In the genomic region with DNA sequence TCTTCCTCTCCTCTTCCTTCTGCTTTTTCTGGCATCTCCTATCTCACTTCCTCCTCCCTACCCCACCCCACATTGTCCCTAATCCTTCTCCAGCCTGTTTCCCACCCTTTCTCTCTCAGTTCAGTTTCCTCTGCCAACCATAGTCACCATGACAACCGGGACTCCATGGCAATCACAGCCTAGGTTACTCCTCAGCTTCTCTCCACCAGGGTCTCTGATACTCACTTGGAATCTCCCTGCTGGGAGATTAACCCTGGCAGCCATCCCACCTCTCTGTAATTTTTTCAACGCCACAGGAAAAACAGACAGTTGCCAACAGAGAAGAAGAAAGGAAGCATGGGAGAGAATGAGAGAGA, we compare ENCODE assay signal across 10 mouse cellular contexts.
DNase-seq lines count a peak whose midpoint lies in the region; ATAC-seq and TF ChIP-seq lines count a peak whose summit lies in the region.
"Had no signal": no experiment of that assay in that cellular context is flagged by ENCODE, and none has a peak within 500 bp of the region (broad histone marks: within the 10 kb centered on the region; RNA-seq: fewer than 3 reads in every experiment).

No protein-coding gene starts in this region.

- H3K36me3 ChIP-seq in neural tube, embryonic 13.5 days = no peaks in the 10 kb centered on the region
- H3K36me3 ChIP-seq in embryonic facial prominence, embryonic 14.5 days (ENCODE audit: control insufficient read depth, insufficient read depth, low read length) = no peaks in the 10 kb centered on the region
- H3K36me3 ChIP-seq in hindbrain, embryonic 15.5 days = no peaks in the 10 kb centered on the region
- no peaks in the 10 kb centered on the region for H3K36me3 ChIP-seq in midbrain, postnatal 0 days (ENCODE audit: insufficient read depth, low read length)
- H3K36me3 ChIP-seq: heart, embryonic 15.5 days had no signal

- TF ChIP-seq CTCF in midbrain, postnatal 0 days (IDR thresholded peaks at IDR 0.05) = peak; percentile 36; the same call in 1 of the 2 replicates

- no peaks in the 10 kb centered on the region for H3K9me3 ChIP-seq in neural tube, embryonic 13.5 days
- H3K9me3 ChIP-seq in embryonic facial prominence, embryonic 14.5 days (ENCODE audit: control insufficient read depth, low read length) = no peaks in the 10 kb centered on the region
- no peaks in the 10 kb centered on the region for H3K9me3 ChIP-seq in hindbrain, embryonic 15.5 days
- H3K9me3 ChIP-seq in midbrain, postnatal 0 days (ENCODE audit: low read length) = no peaks in the 10 kb centered on the region
- H3K9me3 ChIP-seq: heart, embryonic 15.5 days had no signal

- peak overlapping the region; percentile 28; the same call in 1 of the 2 replicates for H3K27ac ChIP-seq in neural tube, embryonic 13.5 days (replicated peaks)
- no peak overlapping the region for H3K27ac ChIP-seq in embryonic facial prominence, embryonic 14.5 days (replicated peaks; ENCODE audit: low read depth, low read length)
- peak overlapping the region; percentile 73 for H3K27ac ChIP-seq in hindbrain, embryonic 15.5 days (replicated peaks)
- peak overlapping the region; percentile 69 for H3K27ac ChIP-seq in midbrain, postnatal 0 days (ENCODE audit: low read depth, low read length)
- H3K27ac ChIP-seq: heart, embryonic 15.5 days; stomach, postnatal 0 days had no signal

- no peak overlapping the region for H3K9ac ChIP-seq in neural tube, embryonic 13.5 days
- no peak overlapping the region for H3K9ac ChIP-seq in embryonic facial prominence, embryonic 14.5 days (ENCODE audit: low read depth, low read length)
- H3K9ac ChIP-seq in hindbrain, embryonic 15.5 days = no peak overlapping the region
- H3K9ac ChIP-seq in midbrain, postnatal 0 days (replicated peaks; ENCODE audit: low read length, poor library complexity, severe bottlenecking) = no peak overlapping the region
- H3K9ac ChIP-seq: heart, embryonic 15.5 days had no signal

- H3K4me3 ChIP-seq in neural tube, embryonic 13.5 days = no peak overlapping the region
- H3K4me3 ChIP-seq in embryonic facial prominence, embryonic 14.5 days (ENCODE audit: low read depth, low read length) = no peak overlapping the region
- H3K4me3 ChIP-seq in hindbrain, embryonic 15.5 days = no peak overlapping the region
- H3K4me3 ChIP-seq in midbrain, postnatal 0 days (ENCODE audit: low read depth, low read length) = no peak overlapping the region
- H3K4me3 ChIP-seq: heart, embryonic 15.5 days had no signal

- H3K27me3 ChIP-seq in neural tube, embryonic 13.5 days = no peaks in the 10 kb centered on the region
- no peaks in the 10 kb centered on the region for H3K27me3 ChIP-seq in embryonic facial prominence, embryonic 14.5 days (replicated peaks; ENCODE audit: control insufficient read depth, insufficient read depth, low read length)
- no peaks in the 10 kb centered on the region for H3K27me3 ChIP-seq in hindbrain, embryonic 15.5 days
- H3K27me3 ChIP-seq in midbrain, postnatal 0 days (ENCODE audit: insufficient read depth, low read length) = no peaks in the 10 kb centered on the region
- H3K27me3 ChIP-seq: heart, embryonic 15.5 days had no signal

- peaks cover 11% of the 10 kb centered on the region; the same call in 1 of the 2 replicates for H3K4me1 ChIP-seq in neural tube, embryonic 13.5 days (replicated peaks)
- 0 out of 2 replicates have a peak, but pooled peaks cover 6% of the 10 kb centered on the region for H3K4me1 ChIP-seq in embryonic facial prominence, embryonic 14.5 days (ENCODE audit: control insufficient read depth, insufficient read depth, low read length)
- peaks cover 13% of the 10 kb centered on the region for H3K4me1 ChIP-seq in hindbrain, embryonic 15.5 days (replicated peaks)
- peaks cover 14% of the 10 kb centered on the region; the same call in 1 of the 2 replicates for H3K4me1 ChIP-seq in midbrain, postnatal 0 days (ENCODE audit: insufficient read depth, low read length)
- H3K4me1 ChIP-seq: heart, embryonic 15.5 days had no signal

- no peak for DNase-seq in neural tube, embryonic 10.5 days (ENCODE audit: extremely low spot score, low spot score)
- DNase-seq in embryonic facial prominence, embryonic 14.5 days (ENCODE audit: low spot score) = peak; percentile 16
- peak; percentile 82 for DNase-seq in midbrain, postnatal 0 days (ENCODE audit: low spot score)
- DNase-seq in thymus, postnatal 25 days = no peak
- no peak for DNase-seq in thymus, postnatal 14 days
- DNase-seq: kidney, adult 18-20 months had no signal

- peak; percentile 91 for ATAC-seq in neural tube, embryonic 13.5 days (ENCODE audit: low read depth)
- ATAC-seq in embryonic facial prominence, embryonic 14.5 days (ENCODE audit: low read depth) = 0 out of 2 replicates have a peak, but pooled peaks have one; percentile 37
- ATAC-seq in hindbrain, embryonic 15.5 days (ENCODE audit: low FRiP score, low read depth) = peak; percentile 92
- peak; percentile 89 for ATAC-seq in midbrain, postnatal 0 days (ENCODE audit: low FRiP score)

- no peak overlapping the region; the same call in 1 of the 2 replicates for H3K4me2 ChIP-seq in neural tube, embryonic 13.5 days
- no peak overlapping the region for H3K4me2 ChIP-seq in embryonic facial prominence, embryonic 14.5 days (ENCODE audit: low read depth, low read length)
- H3K4me2 ChIP-seq in hindbrain, embryonic 15.5 days = peak overlapping the region; percentile 29
- H3K4me2 ChIP-seq in midbrain, postnatal 0 days (ENCODE audit: low read depth, low read length, poor library complexity, severe bottlenecking) = no peak overlapping the region
- H3K4me2 ChIP-seq: heart, embryonic 15.5 days had no signal

- WGBS in neural tube, embryonic 13.5 days = 34% methylated on average over 2 of the region's 2 CpGs
- WGBS in embryonic facial prominence, embryonic 14.5 days = 30% methylated on average over 2 of the region's 2 CpGs
- WGBS in hindbrain, embryonic 15.5 days = 35% methylated on average over 2 of the region's 2 CpGs
- 8% methylated on average over 2 of the region's 2 CpGs for WGBS in midbrain, postnatal 0 days

Comparison
In these comparisons a context has a peak if more than half of its experiments do, and no peak if none do; other contexts are left out.
1. ATAC-seq: peak in every context shown above with its lines; median percentile 92 in hindbrain, embryonic 15.5 days; 91 in neural tube, embryonic 13.5 days; 89 in midbrain, postnatal 0 days; 37 in embryonic facial prominence, embryonic 14.5 days.
2. DNase-seq: peak in embryonic facial prominence, embryonic 14.5 days (single experiment) and midbrain, postnatal 0 days (single experiment); none in neural tube, embryonic 10.5 days (single experiment), thymus, postnatal 25 days (single experiment) and thymus, postnatal 14 days (single experiment).